Mouse (Mus musculus) kidney, adult 2 months (tissue): ENCODE measurements around the gene Lce1m.

ENCODE experiments used
- CTCF ChIP-seq: fragments of 200-500 bp; conservative IDR thresholded peaks from 2 replicates; pipeline ENCODE4 v1.5.1; 2011; ENCODE audit warnings: low read depth, mild to moderate bottlenecking, control low read depth, low read length, moderate library complexity, mixed read lengths; ENCODE audit not compliant: insufficient read depth, insufficient read length
- POLR2A ChIP-seq: fragments of 200-500 bp; IDR thresholded peaks from one replicate; pipeline ENCODE4 v1.6.1; 2011; ENCODE audit warnings: low read depth, low read length, control low read depth

GRCm38 (mm10) chr3:93015460-93016104 lies 3.3 kb downstream of the Lce1m start, which contains the start of gene Crct1:
- TF ChIP-seq CTCF (no peak), POLR2A (no peak)
